Mouse (Mus musculus): ENCODE results near the gene Slc3a1. TPM values are rescaled to one million over a fixed set of nuclear protein-coding genes. Genes with fewer than 3 reads are reported as not detected.

Slc3a1 gene
- polyA plus RNA-seq, 1 experiment: 289 TPM

GRCm38 (mm10) chr17:85110640-85111039 lies 82.5 kb downstream of the Slc3a1 start:
- WGBS: 100% methylated on average over 1 of the region's 1 CpGs
- Histone ChIP-seq H3K27me3 (replicated peaks; ENCODE audit: control insufficient read depth, insufficient read depth, low read length) (no peaks in the 10 kb centered on the region; the same call in 1 of the 2 replicates), H3K4me1 (ENCODE audit: control insufficient read depth, insufficient read depth, low read length) (no peaks in the 10 kb centered on the region), H3K36me3 (ENCODE audit: control insufficient read depth, insufficient read depth, low read length) (no peaks in the 10 kb centered on the region), H3K4me3 (ENCODE audit: insufficient read depth, low read depth, low read length) (no peak overlapping the region), H3K27ac (ENCODE audit: insufficient read depth, low read depth, low read length) (no peak overlapping the region)
- TF ChIP-seq CTCF (conservative IDR thresholded peaks at IDR 0.05; ENCODE audit: insufficient read depth, insufficient read length, low read depth, low read length): no peak
- TF ChIP-seq POLR2A (IDR thresholded peaks at IDR 0.05; ENCODE audit: low read depth, low read length): no peak
- no peak for DNase-seq

- Histone ChIP-seq H3K4me3 (ENCODE audit: insufficient read depth, low read depth, low read length) (no peak overlapping the region), H3K27me3 (replicated peaks; ENCODE audit: control insufficient read depth, insufficient read depth, low read length) (no peaks in the 10 kb centered on the region; the same call in 1 of the 2 replicates), H3K36me3 (ENCODE audit: control insufficient read depth, insufficient read depth, low read length) (no peaks in the 10 kb centered on the region), H3K4me1 (ENCODE audit: control insufficient read depth, insufficient read depth, low read length) (no peaks in the 10 kb centered on the region), H3K27ac (ENCODE audit: insufficient read depth, low read depth, low read length) (no peak overlapping the region)
- WGBS: 74% methylated on average over 8 of the region's 8 CpGs
- DNase-seq: no peak
- TF ChIP-seq POLR2A (IDR thresholded peaks at IDR 0.05; ENCODE audit: low read depth, low read length): no peak
- TF ChIP-seq CTCF (conservative IDR thresholded peaks at IDR 0.05; ENCODE audit: insufficient read depth, insufficient read length, low read depth, low read length): no peak
Observed at GRCm38 (mm10) chr17:85113441-85113840, 85.3 kb downstream of the Slc3a1 start.

Other genes starting within 250 kb of the Slc3a1 start
- gene Lrpprc, start 237.6 kb upstream of the Slc3a1 start, polyA plus RNA-seq (2012; rRNA removed): 18.7 and 25.3 TPM in 2 replicates
- gene Ppm1b, start 71.6 kb upstream of the Slc3a1 start, polyA plus RNA-seq (2012; rRNA removed): 34.2 and 46.4 TPM in 2 replicates
- gene Prepl, start 61.9 kb downstream of the Slc3a1 start, polyA plus RNA-seq (2012; rRNA removed): 15.2 and 18.0 TPM in 2 replicates
- gene Camkmt, start 62.2 kb downstream of the Slc3a1 start, polyA plus RNA-seq (2012; rRNA removed): 3.6 and 3.9 TPM in 2 replicates

All from kidney, adult 2 months (tissue).